Mouse (Mus musculus) heart, embryonic 13.5 days (tissue): ENCODE results near the gene Wbp1l. TPM values are rescaled to one million over a fixed set of nuclear protein-coding genes. Genes with fewer than 3 reads are reported as not detected.

Experiments
- polyA plus RNA-seq: library from polyadenylated mRNA; unstranded; fragments of >200 nt; fragmentation: Nextera tagmentation; extraction: Ambion mirVana; gene quantifications from 2 replicates; pipeline ENCODE4 v1.2.1, GENCODE M21; 2015

The Wbp1l gene
- polyA plus RNA-seq, 1 experiment from 2014 or later = 41.6 TPM

Other genes with a start within 250 kb of the Wbp1l start
- 0.76 and 1.4 TPM in 2 replicates for gene 2310034G01Rik, start 248.8 kb upstream of the Wbp1l start, polyA plus RNA-seq
- gene Actr1a, start 203.3 kb upstream of the Wbp1l start, polyA plus RNA-seq = 108 and 111 TPM in 2 replicates
- gene Sufu, start 202.2 kb upstream of the Wbp1l start, polyA plus RNA-seq = 18.4 and 19.3 TPM in 2 replicates
- gene Trim8, start 97.4 kb upstream of the Wbp1l start, polyA plus RNA-seq = 13.2 and 13.9 TPM in 2 replicates
- gene Arl3, start 25.9 kb upstream of the Wbp1l start, polyA plus RNA-seq = 82.1 and 97.1 TPM in 2 replicates
- gene Sfxn2, start 25.7 kb upstream of the Wbp1l start, polyA plus RNA-seq = 8.1 and 9.1 TPM in 2 replicates
- gene Cyp17a1, start 74.1 kb downstream of the Wbp1l start, polyA plus RNA-seq = 1.1 and 1.6 TPM in 2 replicates
- 17.4 and 17.6 TPM in 2 replicates for gene Borcs7, start 90.8 kb downstream of the Wbp1l start, polyA plus RNA-seq
- gene As3mt, start 108.4 kb downstream of the Wbp1l start, polyA plus RNA-seq = 49.1 and 52.8 TPM in 2 replicates
- gene Cnnm2, start 162.5 kb downstream of the Wbp1l start, polyA plus RNA-seq = 2.4 and 2.5 TPM in 2 replicates